Mouse (Mus musculus): ENCODE measurements around the gene Acbd4. TPM values are rescaled to one million over a fixed set of nuclear protein-coding genes. Genes with fewer than 3 reads are reported as not detected.

Gene Acbd4
- polyA plus RNA-seq, 1 experiment from 2014 or later, result 10.2 TPM

GRCm38 (mm10) chr11:103111301-103111700 lies 9.8 kb downstream of the Acbd4 start:
- WGBS, result 12% methylated on average over 10 of the region's 10 CpGs
- H3K36me3 ChIP-seq, result no peaks in the 10 kb centered on the region
- no peak for DNase-seq (ENCODE audit: low spot score)
- peak overlapping the region; percentile 85 for H3K27ac ChIP-seq
- peaks cover 7% of the 10 kb centered on the region; the same call in 1 of the 2 replicates for H3K27me3 ChIP-seq (ENCODE audit: insufficient read depth, poor library complexity, severe bottlenecking)
- peaks cover 28% of the 10 kb centered on the region for H3K4me1 ChIP-seq
- H3K4me3 ChIP-seq, result peak overlapping the region; percentile 63
- no peaks in the 10 kb centered on the region for H3K9me3 ChIP-seq

DNA sequence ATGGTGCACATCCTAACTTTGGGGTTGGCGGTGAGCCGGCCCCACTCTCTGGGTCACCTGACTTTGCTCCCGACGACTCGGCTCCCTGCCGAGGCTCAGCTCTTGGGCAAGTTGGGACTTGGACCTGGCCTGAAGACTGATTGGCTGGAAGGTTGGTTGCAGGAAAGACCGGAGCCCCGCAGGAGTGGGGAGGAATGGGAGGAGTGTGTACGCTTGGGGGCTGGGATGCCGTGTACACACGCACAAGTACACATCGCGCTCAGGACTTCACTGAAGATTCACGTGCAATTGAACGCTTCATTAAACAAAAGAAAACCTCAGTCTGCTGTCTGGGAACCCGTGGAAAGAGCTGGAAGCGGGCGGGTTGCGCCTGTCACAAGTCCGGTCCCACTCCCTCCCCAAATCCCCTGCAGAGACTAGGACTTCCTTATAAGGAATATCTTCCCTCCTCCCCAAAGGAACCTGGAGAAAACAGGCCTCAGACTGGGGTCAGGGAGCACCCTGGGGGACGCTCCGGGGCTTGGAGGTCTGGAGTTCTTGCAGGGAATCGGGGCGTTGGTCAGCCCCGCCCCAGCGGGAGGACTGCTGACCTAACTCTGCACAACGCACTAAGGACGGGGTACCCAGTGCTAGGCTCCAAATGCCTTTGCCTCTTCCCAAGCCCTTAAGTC lies 10.5 kb downstream of the Acbd4 start:
- Histone ChIP-seq H3K27ac (peak overlapping the region; percentile 85), H3K4me3 (peak overlapping the region; percentile 63), H3K4me1 (peaks cover 32% of the 10 kb centered on the region), H3K9me3 (no peaks in the 10 kb centered on the region), H3K36me3 (no peaks in the 10 kb centered on the region), H3K27me3 (ENCODE audit: insufficient read depth, poor library complexity, severe bottlenecking) (peaks cover 7% of the 10 kb centered on the region; the same call in 1 of the 2 replicates)
- under 1% methylated on average over 28 of the region's 28 CpGs for WGBS
- peak; percentile 76 for DNase-seq (ENCODE audit: low spot score)

GRCm38 (mm10) chr11:103112552-103112912 lies 11.1 kb downstream of the Acbd4 start:
- peaks cover 37% of the 10 kb centered on the region for H3K4me1 ChIP-seq
- WGBS, result 13% methylated on average over 9 of the region's 9 CpGs
- no peak for DNase-seq (ENCODE audit: low spot score)
- peak overlapping the region; percentile 63 for H3K4me3 ChIP-seq
- no peaks in the 10 kb centered on the region for H3K9me3 ChIP-seq
- no peaks in the 10 kb centered on the region for H3K36me3 ChIP-seq
- H3K27ac ChIP-seq, result peak overlapping the region; percentile 85
- H3K27me3 ChIP-seq (ENCODE audit: insufficient read depth, poor library complexity, severe bottlenecking), result peaks cover 7% of the 10 kb centered on the region; the same call in 1 of the 2 replicates

DNA sequence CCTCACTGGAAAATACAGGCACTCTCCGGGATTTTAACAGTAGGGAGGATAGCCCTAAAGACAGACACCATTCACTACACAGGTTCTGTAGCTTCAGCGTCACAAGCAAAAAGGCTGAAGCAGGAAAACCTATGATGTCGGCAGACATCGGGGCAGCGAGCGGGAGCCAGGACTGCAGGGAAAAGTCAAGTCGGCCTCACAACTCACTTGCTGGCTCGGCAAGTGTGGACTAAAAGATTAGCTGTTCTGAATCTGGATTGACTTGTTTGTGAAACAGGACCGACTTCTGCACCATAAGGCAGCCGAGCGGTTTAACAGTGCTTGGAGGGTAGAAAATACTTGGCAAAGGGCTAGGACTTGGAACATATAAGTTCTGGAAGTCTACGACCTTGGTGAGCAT lies 11.5 kb downstream of the Acbd4 start:
- DNase-seq (ENCODE audit: low spot score), result no peak
- WGBS, result 36% methylated on average over 12 of the region's 12 CpGs
- Histone ChIP-seq H3K9me3 (no peaks in the 10 kb centered on the region), H3K4me3 (no peak overlapping the region; the same call in 1 of the 2 replicates), H3K27ac (peak overlapping the region; percentile 85; the same call in 1 of the 2 replicates), H3K27me3 (ENCODE audit: insufficient read depth, poor library complexity, severe bottlenecking) (peaks cover 7% of the 10 kb centered on the region; the same call in 1 of the 2 replicates), H3K36me3 (no peaks in the 10 kb centered on the region), H3K4me1 (peaks cover 40% of the 10 kb centered on the region)

GRCm38 (mm10) chr11:103113771-103114170 lies 12.3 kb downstream of the Acbd4 start:
- no peaks in the 10 kb centered on the region for H3K9me3 ChIP-seq
- H3K4me3 ChIP-seq, result no peak overlapping the region
- DNase-seq (ENCODE audit: low spot score), result no peak
- H3K27me3 ChIP-seq (ENCODE audit: insufficient read depth, poor library complexity, severe bottlenecking), result peaks cover 7% of the 10 kb centered on the region; the same call in 1 of the 2 replicates
- H3K4me1 ChIP-seq, result peaks cover 45% of the 10 kb centered on the region
- 79% methylated on average over 4 of the region's 4 CpGs for WGBS
- H3K27ac ChIP-seq, result no peak overlapping the region
- no peaks in the 10 kb centered on the region for H3K36me3 ChIP-seq

DNA sequence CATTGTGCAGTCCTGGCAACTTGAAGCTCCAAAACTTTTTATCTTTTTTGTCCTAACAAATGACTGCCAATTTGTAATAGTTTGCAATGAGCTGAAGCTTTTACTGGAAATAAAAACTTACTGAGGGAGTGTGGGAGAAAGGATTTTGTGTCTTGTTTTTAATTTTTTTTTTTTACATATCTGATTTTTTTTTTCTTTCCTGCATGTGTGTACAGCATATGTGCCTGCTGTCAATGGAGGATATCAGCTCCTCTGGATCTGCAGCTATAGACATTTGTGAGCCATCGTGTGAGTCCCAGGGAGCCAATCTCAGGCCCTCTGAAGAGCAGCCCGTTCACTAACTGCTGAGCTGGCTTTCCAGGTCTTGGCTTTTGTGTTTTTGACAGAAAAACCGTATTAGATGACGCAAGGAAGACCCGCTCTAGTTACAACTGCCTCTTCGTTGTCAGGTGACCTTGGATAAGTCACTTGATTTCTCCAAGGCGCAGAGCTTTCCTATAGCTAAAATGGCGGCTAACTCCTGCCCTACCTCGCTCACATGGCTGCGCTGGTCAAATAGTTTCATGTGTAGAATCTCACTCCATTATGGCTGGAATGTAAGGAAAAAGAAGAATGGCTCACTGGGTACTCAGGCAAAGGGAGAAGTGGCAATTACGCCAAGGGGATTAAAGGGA lies 12.9 kb downstream of the Acbd4 start:
- H3K27me3 ChIP-seq (ENCODE audit: insufficient read depth, poor library complexity, severe bottlenecking), result peaks cover 7% of the 10 kb centered on the region; the same call in 1 of the 2 replicates
- peaks cover 47% of the 10 kb centered on the region for H3K4me1 ChIP-seq
- DNase-seq (ENCODE audit: low spot score), result no peak
- WGBS, result 86% methylated on average over 11 of the region's 11 CpGs
- peak overlapping the region; percentile 90 for H3K27ac ChIP-seq
- H3K4me3 ChIP-seq, result peak overlapping the region; percentile 69
- H3K36me3 ChIP-seq, result no peaks in the 10 kb centered on the region
- no peaks in the 10 kb centered on the region for H3K9me3 ChIP-seq

DNA sequence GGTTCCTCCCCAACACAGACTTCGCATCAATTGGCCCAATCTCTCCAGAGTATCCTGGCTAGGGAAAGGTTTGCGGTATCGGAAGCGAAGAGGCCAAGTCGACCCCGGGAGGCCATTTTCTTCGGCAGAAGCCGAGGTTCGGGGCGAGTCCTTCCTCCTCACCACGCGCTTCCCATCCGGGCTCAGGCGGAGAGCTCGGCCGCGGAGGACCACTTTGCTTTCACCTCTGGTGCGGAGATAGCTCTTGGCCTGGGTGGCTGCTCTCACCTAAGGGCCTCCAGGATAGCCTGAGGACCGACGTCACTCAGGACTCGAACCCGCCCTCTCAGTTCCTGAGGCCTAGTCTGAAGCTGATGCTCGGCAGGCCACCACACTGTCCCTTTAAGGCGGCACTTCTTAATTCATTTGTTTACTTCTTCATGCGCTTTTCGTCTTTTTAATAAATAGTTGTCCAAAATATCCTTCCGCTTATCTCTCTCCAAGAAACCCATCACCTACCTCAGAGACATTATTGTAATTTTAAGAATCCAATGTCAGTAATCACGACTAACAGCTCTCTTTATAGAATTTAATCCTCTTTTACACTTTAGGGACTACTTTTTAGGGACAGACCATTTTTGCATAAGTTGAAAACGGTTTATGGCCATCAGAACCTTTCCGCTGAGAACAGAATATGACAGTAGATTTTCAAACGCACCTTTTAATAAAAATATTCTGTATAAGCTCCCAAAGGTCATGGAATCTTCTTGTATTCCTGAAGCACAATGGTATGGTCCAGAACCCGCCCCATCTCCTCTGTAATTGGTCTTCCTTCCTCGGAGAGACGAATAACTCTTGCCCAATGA lies 13.9 kb downstream of the Acbd4 start:
- Histone ChIP-seq H3K27me3 (ENCODE audit: insufficient read depth, poor library complexity, severe bottlenecking) (peaks cover 7% of the 10 kb centered on the region; the same call in 1 of the 2 replicates), H3K4me1 (peaks cover 47% of the 10 kb centered on the region), H3K36me3 (no peaks in the 10 kb centered on the region), H3K27ac (peak overlapping the region; percentile 90), H3K4me3 (peak overlapping the region; percentile 69), H3K9me3 (no peaks in the 10 kb centered on the region)
- under 1% methylated on average over 34 of the region's 34 CpGs for WGBS
- peak; percentile 95 for DNase-seq (ENCODE audit: low spot score)

GRCm38 (mm10) chr11:103116008-103116818 lies 14.7 kb downstream of the Acbd4 start, which contains the start of gene Hexim1:
TSS of gene Hexim1 (plus strand) at chr11:103116231.
- Histone ChIP-seq H3K4me1 (peaks cover 44% of the 10 kb centered on the region), H3K9me3 (no peaks in the 10 kb centered on the region), H3K27ac (peak within 1 kb of the TSS; percentile 90), H3K4me3 (peak within 1 kb of the TSS; percentile 69), H3K27me3 (ENCODE audit: insufficient read depth, poor library complexity, severe bottlenecking) (peaks cover 2% of the 10 kb centered on the region; the same call in 1 of the 2 replicates), H3K36me3 (no peaks in the 10 kb centered on the region)
- under 1% methylated on average over 53 of the region's 53 CpGs for WGBS
- DNase-seq (ENCODE audit: low spot score), result peak; percentile 100

DNA sequence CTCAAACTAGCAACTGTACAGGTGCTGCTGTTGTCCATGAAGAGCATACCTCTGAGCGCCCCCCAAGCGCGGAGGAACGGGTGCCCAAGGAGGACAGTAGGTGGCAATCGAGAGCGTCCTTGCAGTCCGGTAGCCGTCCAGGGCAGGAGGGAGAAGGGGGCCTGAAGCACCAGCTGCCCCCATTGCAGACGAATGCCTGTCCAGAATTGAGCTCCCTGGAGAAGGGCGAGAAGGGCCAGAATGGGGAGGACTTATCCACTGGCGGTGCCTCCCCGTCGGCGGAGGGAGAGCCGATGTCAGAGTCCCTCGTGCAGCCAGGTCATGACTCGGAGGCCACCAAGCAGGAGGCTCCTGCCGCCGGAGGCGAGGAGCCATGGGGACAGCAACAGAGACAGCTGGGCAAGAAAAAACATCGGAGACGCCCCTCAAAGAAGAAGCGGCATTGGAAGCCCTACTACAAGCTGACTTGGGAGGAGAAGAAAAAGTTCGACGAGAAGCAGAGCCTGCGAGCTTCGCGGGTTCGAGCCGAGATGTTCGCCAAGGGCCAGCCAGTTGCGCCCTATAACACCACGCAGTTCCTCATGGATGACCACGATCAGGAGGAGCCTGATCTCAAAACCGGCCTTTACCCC lies 15.6 kb downstream of the Acbd4 start:
- peak; percentile 93 for DNase-seq (ENCODE audit: low spot score)
- H3K27me3 ChIP-seq (ENCODE audit: insufficient read depth, poor library complexity, severe bottlenecking), result no peaks in the 10 kb centered on the region
- H3K4me3 ChIP-seq, result peak overlapping the region; percentile 69
- no peaks in the 10 kb centered on the region for H3K36me3 ChIP-seq
- H3K9me3 ChIP-seq, result no peaks in the 10 kb centered on the region
- peaks cover 35% of the 10 kb centered on the region for H3K4me1 ChIP-seq
- H3K27ac ChIP-seq, result peak overlapping the region; percentile 90
- under 1% methylated on average over 35 of the region's 35 CpGs for WGBS

GRCm38 (mm10) chr11:103117591-103118009 lies 16.1 kb downstream of the Acbd4 start:
- no peaks in the 10 kb centered on the region for H3K36me3 ChIP-seq
- H3K4me3 ChIP-seq, result peak overlapping the region; percentile 69
- under 1% methylated on average over 38 of the region's 38 CpGs for WGBS
- peaks cover 30% of the 10 kb centered on the region for H3K4me1 ChIP-seq
- no peaks in the 10 kb centered on the region for H3K27me3 ChIP-seq (ENCODE audit: insufficient read depth, poor library complexity, severe bottlenecking)
- H3K27ac ChIP-seq, result peak overlapping the region; percentile 90
- H3K9me3 ChIP-seq, result no peaks in the 10 kb centered on the region
- no peak for DNase-seq (ENCODE audit: low spot score)

DNA sequence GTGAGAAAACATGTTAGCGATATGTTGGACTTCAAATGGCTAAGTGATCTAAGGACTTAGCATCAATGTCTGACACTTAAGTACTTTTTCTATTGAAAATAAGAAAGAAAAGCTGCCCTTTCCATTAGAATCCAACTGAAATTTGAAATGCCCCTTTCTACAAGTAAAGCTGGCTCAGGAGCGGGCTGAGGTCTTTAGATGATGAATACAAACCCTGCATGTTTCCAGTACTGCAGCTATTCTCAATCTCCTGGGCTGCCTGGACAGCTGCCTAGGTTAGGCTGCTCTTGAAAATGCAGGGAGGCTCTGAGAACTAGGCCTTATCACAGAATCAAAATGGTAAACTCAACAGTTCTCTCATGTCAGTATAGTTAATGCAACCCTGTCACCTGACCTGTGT lies 17.4 kb downstream of the Acbd4 start:
- 87% methylated on average over 2 of the region's 2 CpGs for WGBS
- no peak overlapping the region for H3K27ac ChIP-seq
- no peak overlapping the region for H3K4me3 ChIP-seq
- no peaks in the 10 kb centered on the region for H3K27me3 ChIP-seq (ENCODE audit: insufficient read depth, poor library complexity, severe bottlenecking)
- DNase-seq (ENCODE audit: low spot score), result no peak
- H3K36me3 ChIP-seq, result no peaks in the 10 kb centered on the region
- peaks cover 26% of the 10 kb centered on the region for H3K4me1 ChIP-seq
- H3K9me3 ChIP-seq, result no peaks in the 10 kb centered on the region

GRCm38 (mm10) chr11:103119609-103120008 lies 18.1 kb downstream of the Acbd4 start:
- Histone ChIP-seq H3K27me3 (ENCODE audit: insufficient read depth, poor library complexity, severe bottlenecking) (no peaks in the 10 kb centered on the region), H3K27ac (no peak overlapping the region), H3K4me3 (no peak overlapping the region), H3K9me3 (no peaks in the 10 kb centered on the region), H3K4me1 (peaks cover 24% of the 10 kb centered on the region), H3K36me3 (no peaks in the 10 kb centered on the region)
- WGBS, result 55% methylated on average over 5 of the region's 5 CpGs
- DNase-seq (ENCODE audit: low spot score), result no peak
